Mouse (Mus musculus): Measurements from ENCODE around the gene Coa7.

DNA sequence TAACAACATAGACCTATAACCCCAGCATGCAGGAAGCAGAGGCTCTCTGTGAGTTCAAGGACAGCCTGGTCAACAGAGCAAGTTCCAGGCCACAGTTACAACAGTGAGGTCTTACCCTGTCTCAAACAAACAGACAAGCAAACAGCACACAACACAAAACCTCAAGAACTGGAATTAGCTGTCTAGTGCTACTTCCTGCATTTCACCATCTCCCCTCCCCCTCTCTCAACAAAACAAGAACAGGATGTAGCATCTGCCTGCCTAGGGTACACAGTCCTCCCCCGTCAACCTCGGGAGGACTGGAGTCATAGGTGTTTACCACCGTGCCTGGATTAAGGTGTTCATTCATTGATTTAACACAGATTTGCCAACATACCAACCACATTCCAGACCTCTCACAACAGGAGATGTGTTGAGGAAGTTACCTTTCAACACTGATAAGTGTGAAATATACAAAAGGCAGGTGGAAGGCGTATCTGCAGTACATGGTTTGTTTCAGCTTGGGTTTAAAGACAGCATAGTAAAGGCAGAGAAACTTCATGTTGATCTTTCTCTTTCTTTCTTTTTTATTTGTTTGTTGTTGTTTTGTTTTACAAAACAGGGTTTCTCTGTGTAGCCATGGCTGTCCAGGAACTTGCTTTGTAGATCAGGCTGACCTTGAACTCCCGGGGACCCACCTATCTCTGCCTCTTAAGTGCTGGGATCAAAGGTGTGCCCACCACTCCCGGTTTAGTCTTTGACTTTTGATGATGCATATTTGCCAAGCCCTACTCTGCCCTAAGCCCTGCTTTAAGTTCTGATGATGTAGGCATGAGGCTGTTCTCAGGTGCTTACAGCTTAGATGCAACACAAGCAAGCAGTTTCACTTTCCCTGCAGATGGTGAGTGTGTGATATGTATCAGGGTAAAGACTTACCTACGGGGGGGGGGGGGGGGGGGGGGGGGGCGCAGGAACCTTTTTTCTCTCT, 9.0 kb upstream of the Coa7 start:
- TF ChIP-seq TCF12 (IDR thresholded peaks at IDR 0.05; ENCODE audit: low read depth, low read length), result no peak
- no peak for TF ChIP-seq UBTF (IDR thresholded peaks at IDR 0.05; ENCODE audit: borderline replicate concordance, insufficient read depth, low read depth, low read length)
- no peak for TF ChIP-seq RAD21 (IDR thresholded peaks at IDR 0.05; ENCODE audit: low read depth, low read length)
- no peak for TF ChIP-seq NRF1 (IDR thresholded peaks at IDR 0.05; ENCODE audit: insufficient read depth, low read depth, low read length, poor library complexity, severe bottlenecking)
- TF ChIP-seq CTCF (IDR thresholded peaks at IDR 0.05 in 2 of 3, conservative IDR thresholded peaks at IDR 0.05 in 1 of 3; ENCODE audit: control insufficient read depth in 1 of 3, insufficient read depth in 1 of 3, low read depth in 2 of 3, low read length in 3 of 3, poor library complexity in 1 of 3, severe bottlenecking in 1 of 3), result no peak
- no peak for TF ChIP-seq KAT2A (conservative IDR thresholded peaks at IDR 0.05; ENCODE audit: low read depth, low read length)
- no peak for TF ChIP-seq SIN3A (IDR thresholded peaks at IDR 0.05; ENCODE audit: low read length)
- TF ChIP-seq ZC3H11A (IDR thresholded peaks at IDR 0.05; ENCODE audit: low read depth, low read length), result no peak
- TF ChIP-seq POLR2A (IDR thresholded peaks at IDR 0.05; ENCODE audit: control insufficient read depth in 1 of 2, insufficient read depth in 1 of 2, low read depth in 1 of 2, low read length in 2 of 2, poor library complexity in 1 of 2), result no peak
- TF ChIP-seq MYC (IDR thresholded peaks at IDR 0.05; ENCODE audit: low read depth, low read length), result no peak

All from MEL (cell line).